Mouse (Mus musculus): ENCODE measurements around the gene Gja5. TPM values are rescaled to one million over a fixed set of nuclear protein-coding genes. Genes with fewer than 3 reads are reported as not detected.

Gene Gja5
- total RNA-seq, 2 experiments from 2014 or later, result 0.71 to 0.75 TPM

DNA sequence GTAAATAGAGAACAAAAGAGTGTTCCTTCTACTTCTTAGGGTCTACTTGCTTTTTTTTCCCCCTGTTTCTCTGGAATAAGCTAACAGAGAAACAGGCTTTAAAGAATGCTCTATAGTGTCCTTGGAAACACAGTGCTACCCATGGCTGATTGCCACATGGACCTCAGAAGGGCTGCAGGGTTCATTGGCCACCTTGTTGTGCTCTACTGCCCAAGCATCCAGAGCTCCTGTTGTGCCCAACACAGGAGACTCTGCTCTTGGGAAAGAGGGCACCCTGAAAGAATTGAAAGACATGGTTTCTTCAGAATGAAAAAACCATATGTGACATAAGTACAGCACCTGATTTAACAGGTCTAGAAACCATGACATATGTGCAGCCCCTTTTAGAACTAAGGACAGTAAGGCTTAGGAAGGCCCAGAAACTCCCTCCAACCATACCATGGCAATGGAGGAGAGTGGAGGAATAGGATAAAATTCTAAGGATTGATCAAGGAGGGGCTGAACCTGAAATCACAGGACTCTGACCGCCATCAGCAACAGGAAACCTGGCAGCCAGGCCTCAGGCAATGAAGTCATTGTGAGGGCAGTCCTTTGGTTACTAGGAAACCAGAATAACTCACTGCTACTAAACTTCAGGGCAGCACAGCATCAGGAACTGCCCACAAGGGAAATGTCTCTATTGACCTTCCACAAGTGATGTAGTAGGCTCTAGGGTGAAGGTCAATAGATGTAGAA, 200.4 kb downstream of the Gja5 start:
- no peak for DNase-seq

DNA sequence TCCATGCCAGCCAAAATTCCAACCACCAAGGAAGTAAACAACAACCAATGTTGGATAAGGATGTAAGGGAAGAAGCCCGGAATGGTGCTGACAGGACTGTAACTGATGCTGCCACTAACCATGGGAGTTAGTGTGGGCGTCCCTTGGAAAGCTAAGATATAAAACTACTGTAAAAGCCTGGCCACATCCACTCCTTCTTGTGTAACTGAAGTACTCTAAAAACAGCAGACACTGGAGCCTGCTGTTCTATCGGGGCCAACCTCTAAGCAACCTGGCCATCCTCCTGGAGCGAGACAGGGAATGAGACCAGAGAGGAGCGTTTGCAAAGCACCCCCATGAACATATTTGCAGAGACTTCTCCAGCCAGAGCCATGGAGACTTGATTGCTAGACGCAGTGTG, 213.0 kb downstream of the Gja5 start:
- no peak for DNase-seq

DNA sequence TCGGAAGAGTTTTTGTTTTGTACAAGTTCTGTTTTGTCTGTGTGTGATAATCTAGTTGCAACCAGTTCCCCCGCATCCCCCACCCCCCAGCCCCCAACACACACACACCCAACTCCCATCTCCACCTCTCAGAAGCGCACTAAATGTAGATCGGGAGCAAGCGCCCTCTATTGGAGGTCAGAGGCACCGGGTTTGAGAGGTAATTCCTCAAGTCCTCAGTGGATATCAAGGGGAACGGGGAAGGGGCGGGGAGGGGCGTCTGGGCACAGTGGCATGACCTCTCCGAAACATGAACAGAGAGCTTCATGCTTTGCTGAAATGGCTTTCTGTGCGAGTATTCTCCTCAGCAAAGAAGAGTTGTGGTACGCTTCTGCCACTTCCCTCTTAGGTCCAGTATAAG, 213.8 kb downstream of the Gja5 start:
- DNase-seq, result no peak

DNA sequence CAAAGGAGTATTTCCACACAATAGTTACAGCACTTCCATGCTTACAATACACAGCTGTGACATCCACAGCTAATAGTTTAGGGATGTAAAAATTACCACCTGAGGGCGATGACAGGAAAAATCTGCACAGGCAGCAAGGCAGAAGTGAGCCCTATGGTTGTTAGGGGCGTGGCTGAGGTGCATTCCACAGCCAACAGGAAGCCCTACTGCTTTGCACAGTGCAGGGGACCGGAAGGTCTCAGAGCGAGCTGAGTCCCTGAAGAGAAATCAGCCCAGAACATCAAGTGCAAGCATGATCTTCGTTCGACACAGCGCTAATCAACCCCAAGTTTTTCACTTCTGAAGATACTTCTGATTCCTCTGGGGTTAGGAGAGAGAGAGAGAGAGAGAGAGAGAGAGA, 219.7 kb downstream of the Gja5 start:
- DNase-seq, result no peak

Other genes with a start within 250 kb of the Gja5 start
- 1 to 10 TPM; 4.3 to 5.1 TPM for gene Ankrd35, start 234.6 kb upstream of the Gja5 start, total RNA-seq (2021)
- 10 to 100 TPM; 26.1 to 27.5 TPM for gene Pias3, start 208.3 kb upstream of the Gja5 start, total RNA-seq (2021)
- gene Nudt17, start 196.1 kb upstream of the Gja5 start, total RNA-seq (2021), result 10 to 100 TPM; 10.8 to 15.2 TPM
- gene Polr3c, start 177.1 kb upstream of the Gja5 start, total RNA-seq (2021), result 10 to 100 TPM; 22.0 to 24.1 TPM
- 10 to 100 TPM; 54.1 to 60.0 TPM for gene Rnf115, start 177.0 kb upstream of the Gja5 start, total RNA-seq (2021)
- gene Pdzk1, start 75.4 kb upstream of the Gja5 start, total RNA-seq (2021), result under 1 TPM in 1 of 2 experiments, not detected in 1; 0.15 TPM
- gene Cd160, start 75.3 kb upstream of the Gja5 start, total RNA-seq (2021), result not detected
- 10 to 100 TPM; 41.5 to 42.6 TPM for gene Gpr89, start 653 bp downstream of the Gja5 start, total RNA-seq (2021)
- not detected for gene Gja8, start 21.3 kb downstream of the Gja5 start, total RNA-seq (2021)

All from layer of hippocampus, postnatal 36 days (tissue).